Mouse (Mus musculus): Measurements from ENCODE around the gene Setmar.

DNA sequence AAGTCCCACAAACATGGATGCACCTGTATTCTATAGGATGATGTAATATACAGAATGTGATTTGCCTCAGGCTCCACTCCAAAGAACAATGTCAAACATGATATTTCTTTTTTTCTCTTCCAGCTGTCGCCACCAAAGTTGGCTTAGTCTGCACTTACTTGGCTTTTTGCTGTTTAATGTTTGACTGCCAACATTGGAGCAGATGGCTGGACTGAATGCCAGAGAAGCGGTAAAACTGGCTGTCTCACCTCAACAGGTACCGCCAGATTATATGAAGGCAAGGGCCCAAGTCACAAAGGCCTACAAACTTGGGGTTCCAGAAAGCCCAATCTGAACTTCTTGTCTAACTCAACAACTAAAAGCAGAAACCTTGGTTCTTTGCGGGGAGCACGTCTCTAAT is 6.8 kb upstream of the Setmar start:
- TF ChIP-seq POLR2A (IDR thresholded peaks at IDR 0.05; ENCODE audit: low read depth, low read length) (no peak), CTCF (IDR thresholded peaks at IDR 0.05; ENCODE audit: extremely low read depth, insufficient read depth, insufficient read length, insufficient replicate concordance) (no peak)
